Mouse (Mus musculus) lung, adult 2 months (tissue): ENCODE data around the gene Ly6g5b.

ENCODE experiments used
- CTCF ChIP-seq: fragments of 200-500 bp; IDR thresholded peaks from 2 replicates; pipeline ENCODE4 v1.5.1; 2011; ENCODE audit warnings: mild to moderate bottlenecking, low read length, control low read depth; ENCODE audit not compliant: insufficient read depth
- POLR2A ChIP-seq: fragments of 200-500 bp; IDR thresholded peaks from 2 replicates; pipeline ENCODE4 v1.6.1; 2011; ENCODE audit warnings: low read depth, mild to moderate bottlenecking, control low read depth, low read length, borderline replicate concordance; ENCODE audit errors: extremely low read depth

- TF ChIP-seq POLR2A (no peak), CTCF (no peak)
Observed at GRCm38 (mm10) chr17:35080248-35080647, 35.0 kb downstream of the Ly6g5b start.
